Mouse (Mus musculus) cerebral cortex, adult 2 months (tissue): Measurements from ENCODE around the gene Slc29a1.

Source experiments
- WGBS: fragments of 180-500 bp; shearing (Covaris S2); methylation state at CpG from one replicate; pipeline ENCODE4 v1.1.7; 2018; 5-methylcytosine and 5-hydroxymethylcytosine counted together

Gene Slc29a1

DNA sequence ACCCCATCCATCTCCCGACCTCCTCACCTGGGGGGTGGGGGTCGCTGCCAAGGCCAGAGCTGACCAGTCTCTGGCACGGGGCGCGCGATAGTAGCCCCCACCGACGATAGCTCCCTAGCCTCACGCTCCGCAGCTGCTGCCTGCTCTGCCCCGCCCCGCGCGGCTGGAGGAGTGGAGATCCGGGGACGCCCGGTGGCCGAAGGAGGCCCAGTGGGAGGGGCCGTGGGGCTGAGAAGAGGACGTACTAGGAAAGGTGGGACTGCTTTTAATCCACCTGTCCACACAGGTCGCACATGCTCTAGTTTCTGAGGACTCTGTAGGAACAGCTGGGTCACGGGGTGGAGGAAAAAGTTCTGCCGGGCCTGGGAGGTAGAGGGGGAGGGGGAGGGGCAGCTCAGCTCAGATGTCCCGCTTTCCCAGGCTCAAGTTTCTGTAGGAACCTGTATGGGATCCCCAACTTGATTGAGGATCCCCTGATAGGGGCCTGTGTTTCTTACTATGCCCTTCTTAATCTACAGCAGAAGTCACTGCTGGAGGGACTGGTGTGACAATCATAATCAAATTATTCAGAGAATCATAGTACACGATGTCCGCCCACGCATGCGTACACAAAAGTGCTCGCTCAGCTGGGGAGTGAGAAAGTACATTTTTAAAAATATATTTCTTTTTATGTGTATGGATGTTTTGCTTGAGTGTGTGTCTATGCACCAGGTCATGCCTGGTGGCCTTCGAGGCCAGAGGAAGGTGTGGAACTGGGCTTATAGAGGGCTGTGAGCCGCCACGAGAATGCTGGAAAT, at the start of gene Slc29a1:
Gene Slc29a1 (minus strand): TSS at position 161 of the 797 bp plus-strand sequence.
- WGBS, result 23% methylated on average over 32 of the region's 32 CpGs

DNA sequence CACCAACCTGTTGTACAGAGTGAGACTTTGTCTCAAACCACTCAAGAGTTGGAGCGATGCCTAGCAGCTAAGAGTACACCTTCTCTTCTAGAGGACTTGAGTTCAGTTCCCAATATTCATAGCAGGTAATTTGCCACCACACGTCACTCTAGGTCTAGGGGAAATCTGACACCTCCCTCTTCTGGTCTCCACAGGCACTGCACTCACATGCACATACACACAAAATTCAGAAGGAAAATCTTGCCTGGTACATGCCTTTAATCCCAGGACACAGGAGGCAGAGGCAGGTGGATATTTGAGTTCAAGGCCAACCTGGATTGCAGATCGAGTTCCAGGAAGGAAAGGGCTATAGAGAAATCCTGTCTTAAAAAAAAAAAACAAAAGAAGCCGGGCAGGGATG, 44.8 kb upstream of the Slc29a1 start:
- 93% methylated on average over 4 of the region's 4 CpGs for WGBS

DNA sequence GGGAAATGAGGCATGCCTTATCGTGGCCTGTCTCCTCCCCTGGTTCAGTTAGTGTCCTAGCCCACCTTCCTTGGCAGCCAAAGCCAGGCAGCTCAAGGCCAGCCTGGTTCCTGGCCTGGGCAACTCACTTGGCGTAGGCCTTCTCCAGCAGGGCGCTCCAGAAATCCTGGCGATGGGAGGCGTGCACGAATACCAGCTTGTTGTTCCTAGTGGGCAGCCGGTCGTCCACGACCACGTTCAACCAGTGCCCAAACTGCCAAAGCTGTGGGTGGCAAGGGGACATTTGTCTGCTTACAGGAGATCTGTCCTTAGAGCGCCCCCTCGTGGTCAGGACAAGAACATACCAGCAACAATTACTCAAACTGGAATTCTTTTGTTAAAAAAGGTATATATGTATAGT, 43.3 kb upstream of the Slc29a1 start:
- 18% methylated on average over 12 of the region's 12 CpGs for WGBS

DNA sequence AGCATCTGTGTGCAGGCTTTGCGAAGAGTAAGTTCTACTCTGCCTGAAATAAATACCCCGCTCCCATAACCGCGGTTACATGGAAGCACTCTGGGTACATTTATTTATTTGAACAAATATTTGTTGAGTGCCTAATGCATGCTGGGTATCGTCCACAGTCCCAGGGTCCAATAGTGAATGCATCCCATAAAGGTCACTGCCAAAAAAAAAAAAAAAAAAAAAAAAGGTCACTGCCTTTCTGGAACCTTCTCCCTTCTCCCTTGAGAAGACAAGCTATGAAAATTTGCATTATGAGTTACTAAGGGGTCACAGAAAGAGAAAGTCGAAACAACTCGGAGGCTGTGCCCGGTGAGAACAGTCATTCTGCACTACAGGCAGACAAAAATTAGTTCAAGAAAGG, 42.6 kb upstream of the Slc29a1 start:
- WGBS, result 84% methylated on average over 8 of the region's 8 CpGs

DNA sequence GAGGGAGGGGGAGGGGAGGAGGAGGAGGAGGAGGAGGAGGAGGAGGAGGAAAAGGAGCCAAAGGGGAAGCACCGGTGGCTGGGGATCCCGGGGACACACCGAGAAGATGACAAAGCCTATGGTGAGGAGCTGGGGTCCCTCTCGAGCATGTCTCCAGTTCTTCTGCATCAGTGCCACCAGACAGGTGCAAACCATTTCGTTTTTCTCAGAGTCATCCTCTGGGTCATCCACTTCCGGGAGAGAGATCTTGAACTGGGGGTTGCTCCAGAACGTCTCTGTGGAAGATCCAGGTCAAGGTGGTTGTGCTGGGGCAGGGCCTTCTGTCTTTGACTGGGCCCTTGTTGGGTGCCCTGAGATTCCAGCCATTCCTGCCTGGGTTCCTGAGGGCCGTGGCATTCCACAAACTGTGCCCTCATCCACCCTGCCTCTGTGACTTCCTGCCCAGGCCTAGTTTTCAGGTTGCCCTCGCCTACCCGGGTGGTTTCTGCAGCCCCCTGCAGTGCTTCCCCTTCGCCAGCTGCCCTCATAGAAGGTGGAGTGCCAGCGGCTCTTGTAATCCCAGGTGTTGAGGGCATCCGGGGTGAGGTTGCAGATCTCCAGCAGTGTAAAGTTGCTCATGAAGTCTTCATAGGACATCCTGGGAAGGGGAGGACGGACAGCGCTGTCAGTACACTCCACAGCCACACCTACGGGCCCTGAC, 39.3 kb upstream of the Slc29a1 start:
- WGBS, result 88% methylated on average over 16 of the region's 16 CpGs

DNA sequence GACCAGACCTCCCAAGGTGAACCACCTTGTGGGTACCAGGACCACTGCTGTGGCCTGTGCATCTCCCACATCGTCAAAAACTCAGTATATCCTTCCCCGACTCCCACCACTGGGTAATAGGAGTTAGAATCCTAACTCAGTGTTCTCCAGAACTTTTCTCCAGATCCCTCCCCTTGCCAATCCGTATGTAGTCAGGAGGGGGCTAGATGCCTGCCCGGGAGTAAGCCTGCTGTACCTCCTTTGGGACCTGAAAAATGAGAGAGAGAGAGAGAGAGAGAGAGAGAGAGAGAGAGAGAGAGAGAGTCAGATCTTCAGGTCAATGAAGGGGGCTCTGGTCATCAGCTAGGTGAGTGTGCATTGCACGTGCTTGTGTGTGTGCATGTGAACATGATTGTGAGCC, 34.6 kb upstream of the Slc29a1 start:
- WGBS, result 85% methylated on average over 5 of the region's 5 CpGs

DNA sequence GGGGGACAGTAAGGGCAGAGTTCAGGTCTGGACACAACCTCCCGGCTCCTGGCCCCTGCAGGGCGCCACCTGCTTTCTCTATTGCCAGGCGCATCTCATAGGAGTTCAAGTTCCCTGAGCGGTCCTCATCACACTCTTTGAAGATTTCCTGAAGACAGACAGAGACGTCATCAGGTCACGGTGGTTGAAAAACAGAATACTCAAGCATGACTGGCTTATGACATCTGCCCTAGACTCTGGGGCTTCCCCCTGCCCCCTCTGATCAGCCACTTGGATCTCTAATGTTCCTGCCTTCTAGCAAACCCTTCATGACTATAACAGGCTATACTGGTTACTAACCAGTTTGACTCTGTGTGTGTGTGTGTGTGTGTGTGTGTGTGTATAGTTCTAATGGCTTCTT, 32.5 kb upstream of the Slc29a1 start:
- 91% methylated on average over 6 of the region's 6 CpGs for WGBS

DNA sequence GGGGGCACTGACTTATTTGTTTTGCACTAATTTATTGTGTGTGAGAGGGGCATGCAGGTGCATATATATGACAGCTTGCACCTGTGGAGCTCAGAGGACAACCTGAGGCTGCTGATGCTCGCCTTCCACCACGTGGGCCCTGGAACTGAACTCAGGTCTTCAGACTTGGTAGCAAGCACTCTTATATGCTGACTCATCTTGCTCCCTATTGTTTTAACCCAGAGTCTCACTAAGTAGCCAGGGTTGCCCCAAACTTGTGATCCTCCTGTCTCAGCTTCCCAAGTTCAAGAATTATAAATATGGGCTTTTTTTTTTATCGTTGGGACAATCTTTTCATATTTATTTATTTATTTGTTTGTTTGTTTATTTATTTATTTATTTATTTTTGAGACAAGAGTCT, 31.6 kb upstream of the Slc29a1 start:
- 75% methylated on average over 3 of the region's 3 CpGs for WGBS

DNA sequence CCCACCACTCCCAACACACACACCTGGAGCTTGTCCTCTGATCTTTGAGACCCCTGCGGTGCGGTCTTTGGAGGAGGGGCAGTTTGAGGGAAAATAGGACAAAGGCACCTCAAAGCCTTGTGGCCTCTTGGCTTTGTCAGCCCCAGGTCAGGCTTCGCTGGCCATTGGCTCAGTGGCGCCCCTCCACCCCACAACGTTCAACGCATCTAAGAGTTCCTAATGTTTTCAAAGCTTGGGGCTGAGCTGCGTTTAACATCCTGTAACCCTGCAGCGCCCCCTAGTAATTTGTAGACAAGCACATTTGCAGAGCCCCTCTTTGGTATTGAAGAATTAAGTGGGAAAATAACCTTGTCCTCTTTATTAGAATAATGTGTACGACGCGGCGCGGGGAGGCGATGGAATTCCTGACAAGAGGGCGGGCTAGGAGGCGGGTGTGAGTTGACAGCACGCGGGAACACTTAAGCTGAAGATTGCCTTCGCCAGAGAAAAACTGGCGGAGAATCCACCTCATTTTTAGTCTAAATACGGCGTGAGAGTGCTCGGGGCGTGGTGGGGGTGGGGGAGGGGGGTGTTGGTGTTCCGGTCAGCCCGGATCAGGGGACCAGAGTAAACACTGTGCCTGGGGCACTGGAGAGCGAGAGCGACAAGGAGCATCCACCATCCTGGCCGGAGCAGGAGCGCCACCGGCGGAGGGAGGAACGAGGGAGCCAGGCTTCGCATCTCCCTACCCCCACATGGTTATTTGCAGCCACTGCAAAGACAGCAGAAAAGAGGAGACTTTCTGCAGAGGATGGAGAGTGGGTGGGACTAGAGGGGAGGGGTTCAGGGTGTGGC, 30.7 kb upstream of the Slc29a1 start:
- WGBS, result 3% methylated on average over 34 of the region's 34 CpGs

DNA sequence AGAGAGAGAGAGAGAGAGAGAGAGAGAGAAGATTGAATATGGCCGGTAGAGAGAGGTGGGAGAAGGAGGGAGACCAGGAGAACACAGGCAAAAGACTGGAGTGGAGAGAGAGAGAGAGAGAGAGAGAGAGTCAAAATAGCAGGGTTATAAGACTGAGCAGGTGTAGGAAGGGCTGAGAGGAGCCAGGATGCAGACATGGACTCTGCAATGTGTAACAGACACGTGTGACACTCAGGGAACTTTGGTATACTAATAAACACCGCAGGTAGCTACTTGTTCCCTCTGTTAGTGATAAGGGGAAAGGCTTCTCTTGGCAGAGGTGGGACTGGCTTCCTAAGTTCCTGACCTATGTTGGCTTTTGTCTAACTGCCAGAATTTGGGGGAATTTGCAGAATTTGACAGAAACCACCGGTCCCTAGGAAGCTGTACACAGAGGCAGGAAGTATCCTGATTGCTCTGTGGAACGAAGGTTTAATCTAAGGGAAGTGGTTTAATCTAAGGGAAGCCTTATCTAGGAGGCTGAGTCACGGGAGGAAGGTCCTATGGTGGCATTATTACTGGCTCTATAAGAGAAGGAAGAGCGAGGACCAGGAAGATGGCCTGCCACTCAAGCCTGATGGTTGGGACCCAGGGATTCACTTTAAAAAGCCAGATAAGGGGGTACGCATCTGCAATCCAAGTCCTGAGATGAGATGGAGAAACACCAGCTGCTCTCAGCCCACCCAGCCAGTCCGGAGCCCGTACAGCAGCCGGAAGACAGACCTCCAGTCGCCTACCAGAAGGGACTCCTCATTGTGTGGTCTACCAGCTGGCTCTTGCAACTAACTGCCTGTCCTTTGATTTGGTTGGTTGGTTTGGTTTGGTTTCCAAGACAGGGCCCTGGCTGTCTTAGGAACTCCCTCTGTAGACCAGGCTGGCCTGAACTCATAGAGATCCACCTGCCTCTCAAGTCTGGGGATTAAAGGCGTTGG, 29.8 kb upstream of the Slc29a1 start:
- WGBS, result 61% methylated on average over 13 of the region's 13 CpGs

DNA sequence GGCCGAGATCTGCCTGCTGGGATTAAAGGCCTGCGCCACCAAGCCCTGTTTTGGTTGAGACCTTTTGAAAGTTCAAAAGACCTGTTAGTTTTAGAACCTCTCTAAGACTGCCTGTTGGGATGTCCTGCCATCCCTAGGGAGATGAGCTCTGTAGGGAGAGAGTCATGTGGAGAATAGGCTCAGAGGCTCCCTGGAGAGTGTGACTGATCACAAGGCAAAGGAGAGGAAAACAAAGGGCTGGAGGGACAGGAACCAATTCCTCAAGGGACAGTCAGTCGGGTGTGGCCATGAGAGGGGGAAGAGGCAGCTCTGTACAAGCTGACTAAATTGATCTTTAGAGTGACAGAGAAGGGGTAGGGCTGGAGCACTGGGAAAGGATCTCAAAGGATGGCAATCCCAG, 28.8 kb upstream of the Slc29a1 start:
- WGBS, result 65% methylated on average over 3 of the region's 3 CpGs

DNA sequence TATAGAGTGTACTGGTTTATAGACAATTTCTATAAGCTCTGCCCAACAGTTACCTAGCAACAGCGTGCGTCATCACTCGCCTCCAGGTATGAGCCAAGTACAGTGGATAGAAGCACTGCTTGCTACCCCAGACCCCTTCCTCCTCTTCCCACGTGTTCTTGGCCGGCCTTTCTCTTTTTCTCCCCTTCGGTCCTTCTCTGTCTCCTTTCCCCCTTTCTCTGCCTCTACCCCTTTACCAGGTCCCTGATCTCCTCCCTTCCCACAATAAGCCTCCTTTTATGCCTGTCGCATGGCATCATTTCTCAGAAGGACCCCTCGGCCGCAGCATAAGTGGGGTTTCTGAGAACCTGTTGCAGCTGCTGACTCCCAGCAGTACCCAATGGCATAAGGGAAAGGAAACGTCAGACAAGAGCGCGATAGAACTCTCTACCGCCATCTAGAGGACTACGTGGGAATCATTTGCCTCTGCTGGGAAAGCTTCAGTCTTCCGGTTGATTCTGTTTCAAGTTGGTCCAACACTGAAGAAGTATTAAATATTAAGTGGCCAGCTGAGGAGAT, 27.2 kb upstream of the Slc29a1 start:
- 17% methylated on average over 15 of the region's 15 CpGs for WGBS

DNA sequence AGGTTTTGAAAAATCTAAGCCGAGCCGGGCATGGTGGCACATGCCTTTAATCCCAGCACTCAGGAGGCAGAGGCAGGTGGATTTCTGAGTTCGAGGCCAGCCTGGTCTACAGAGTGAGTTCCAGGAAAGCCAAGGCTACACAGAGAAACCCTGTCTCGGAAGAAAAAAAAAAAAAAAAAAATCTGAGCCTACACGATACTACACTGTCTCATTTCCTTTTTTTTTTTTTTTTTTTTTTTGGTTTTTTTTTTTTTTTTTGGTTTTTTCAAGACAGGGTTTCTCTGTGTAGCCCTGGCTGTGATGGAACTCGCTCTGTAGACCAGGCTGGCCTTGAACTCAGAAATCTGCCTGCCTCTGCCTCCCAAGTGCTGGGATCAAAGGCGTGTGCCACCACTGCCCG, 24.0 kb upstream of the Slc29a1 start:
- 92% methylated on average over 8 of the region's 8 CpGs for WGBS

DNA sequence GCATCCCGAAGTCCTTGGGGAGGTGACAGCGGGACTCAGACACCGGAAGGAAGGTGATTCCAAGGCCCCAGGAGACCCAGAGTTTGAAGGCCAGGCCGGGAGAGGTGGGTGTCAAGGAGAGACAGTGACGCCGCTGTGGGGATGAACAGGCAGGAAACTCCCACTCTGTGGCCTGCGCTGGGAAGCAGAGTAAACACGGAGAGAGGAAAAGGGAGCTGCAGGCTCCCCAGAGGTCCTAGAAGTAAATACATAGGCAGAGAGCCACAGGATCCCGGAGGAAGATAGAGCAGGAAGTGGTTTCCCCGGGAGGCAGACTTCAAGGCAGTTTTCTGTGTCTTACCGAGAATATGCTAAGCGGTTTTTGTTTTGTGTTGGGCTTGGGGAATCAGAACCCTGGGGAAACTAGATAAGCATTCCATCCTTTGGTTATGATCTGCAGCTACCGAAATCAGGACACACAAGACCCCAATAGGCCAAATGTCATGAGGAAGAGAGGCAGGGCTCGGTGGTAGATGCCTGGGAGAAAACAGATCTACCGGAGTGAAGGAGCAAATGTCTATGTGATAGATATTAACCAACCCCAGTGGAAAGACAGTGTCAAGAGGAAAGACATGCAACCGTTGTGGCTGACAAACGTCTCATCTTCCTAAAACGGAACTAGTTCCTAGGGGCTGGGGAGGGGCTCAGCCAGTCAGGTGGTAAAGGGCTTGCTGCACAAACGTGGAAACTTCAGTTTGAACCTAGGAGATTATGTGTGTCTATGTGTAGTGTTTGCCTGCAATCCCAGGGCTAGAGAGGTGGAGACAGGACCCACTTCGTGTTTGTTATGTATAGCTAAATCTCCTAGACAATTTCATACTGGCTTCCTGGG, 20.2 kb upstream of the Slc29a1 start:
- 54% methylated on average over 20 of the region's 20 CpGs for WGBS

DNA sequence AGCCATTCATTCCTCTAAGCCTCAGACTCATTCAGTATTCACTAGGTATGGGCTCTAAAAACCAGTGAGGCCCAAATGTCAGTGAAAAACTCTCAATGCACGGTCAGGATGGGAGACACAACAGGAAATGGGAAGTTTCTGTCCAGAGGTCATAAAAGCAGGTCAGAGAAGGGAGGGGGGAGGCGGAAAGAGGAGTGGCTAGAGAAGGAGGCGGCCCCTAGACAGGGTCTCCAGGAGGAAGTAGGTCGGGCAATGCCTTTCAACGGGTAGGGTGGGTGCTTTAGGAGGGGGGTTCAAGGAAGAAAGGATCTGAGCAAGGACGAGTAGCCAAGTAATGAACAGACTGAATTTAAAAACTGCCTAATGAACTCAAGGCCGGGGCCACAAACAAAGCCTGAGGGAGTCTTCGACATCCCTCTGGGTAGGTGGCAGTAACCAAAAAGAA, 19.6 kb upstream of the Slc29a1 start:
- WGBS, result 45% methylated on average over 8 of the region's 8 CpGs

DNA sequence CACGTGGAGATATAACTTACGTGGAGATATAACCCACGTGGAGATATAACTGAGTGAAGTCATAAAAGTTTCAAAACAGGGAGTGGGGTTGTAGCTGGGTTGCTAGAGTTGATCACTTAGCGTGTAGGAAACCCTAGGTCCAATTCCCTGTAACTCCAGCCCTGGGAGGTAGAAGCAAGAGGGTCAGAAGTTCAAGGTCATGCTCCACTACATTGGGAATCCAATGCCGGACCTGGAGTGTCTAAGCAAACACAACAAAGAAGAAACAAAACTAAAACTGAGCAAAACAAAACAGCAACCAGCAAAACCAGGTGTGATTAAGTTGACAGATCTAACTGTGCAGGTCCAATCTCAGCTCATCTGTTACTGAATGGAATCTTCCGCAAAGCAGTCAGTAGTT, 18.2 kb upstream of the Slc29a1 start:
- WGBS, result 97% methylated on average over 6 of the region's 6 CpGs

DNA sequence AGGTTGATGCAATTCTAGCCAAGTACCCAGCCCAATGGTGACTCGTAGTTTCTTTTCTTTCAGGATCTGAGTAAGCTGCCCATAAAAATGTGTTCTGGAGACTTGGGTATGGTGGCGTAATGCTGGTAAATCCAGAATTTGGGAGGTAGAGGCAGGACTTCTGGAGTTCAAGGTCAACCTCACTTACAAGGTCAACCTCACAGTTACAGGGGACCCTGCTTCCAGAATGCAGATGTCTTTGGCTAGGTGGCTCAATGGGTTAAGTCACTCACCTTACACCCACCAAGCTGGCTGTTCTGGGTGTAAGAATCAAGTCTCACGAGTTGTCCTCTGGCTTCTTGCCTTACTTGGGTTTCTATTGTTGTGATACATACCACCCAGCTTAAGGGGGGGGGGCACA, 17.3 kb upstream of the Slc29a1 start:
- 72% methylated on average over 3 of the region's 3 CpGs for WGBS

DNA sequence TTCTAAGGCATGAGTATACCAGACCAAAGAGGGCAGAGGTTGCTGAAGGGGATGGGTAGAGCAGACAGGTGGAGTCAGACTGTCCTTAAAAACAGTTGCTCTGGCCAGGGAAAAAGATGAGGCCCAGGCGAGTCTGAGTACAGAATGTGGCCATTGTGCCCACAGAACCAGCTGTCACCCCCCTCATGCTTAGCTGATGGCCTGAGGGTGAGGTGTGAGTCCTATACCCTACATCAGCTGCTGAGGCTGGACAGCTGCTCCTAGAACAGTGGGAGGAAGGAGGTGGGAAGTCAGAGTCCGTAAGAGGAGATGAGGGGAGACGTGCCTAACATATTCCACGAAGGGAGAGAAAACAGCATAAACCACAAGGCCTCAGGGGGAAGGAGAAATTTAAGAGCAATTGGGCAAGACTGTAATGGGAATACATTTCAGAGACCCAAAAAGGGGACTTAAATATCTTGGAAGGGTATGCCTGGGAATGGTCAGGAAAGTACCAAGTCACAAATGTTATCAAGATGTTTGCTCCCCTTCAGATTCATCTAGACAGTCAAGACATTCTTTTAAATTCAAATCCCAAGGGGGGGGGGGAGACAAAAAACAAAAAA, 16.7 kb upstream of the Slc29a1 start:
- 62% methylated on average over 4 of the region's 4 CpGs for WGBS

DNA sequence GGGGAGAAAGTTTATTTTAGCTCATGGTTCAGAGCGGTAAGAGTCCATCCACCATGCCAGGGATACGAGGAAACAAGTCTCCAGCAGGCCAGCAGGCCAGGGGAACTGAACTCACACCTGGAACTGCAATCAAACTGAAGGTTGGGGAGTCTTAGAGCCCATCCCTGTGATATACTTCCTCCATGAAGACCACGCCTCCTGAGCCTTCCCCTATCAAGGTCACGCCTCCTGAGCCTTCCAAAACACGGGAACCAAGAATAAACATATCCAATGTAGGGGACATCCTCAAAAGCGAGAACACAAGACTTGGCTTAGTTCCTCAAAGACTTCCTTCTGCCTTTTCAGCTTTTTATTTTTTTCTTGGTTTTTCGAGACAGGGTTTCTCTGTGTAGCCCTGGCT, 13.5 kb upstream of the Slc29a1 start:
- WGBS, result 92% methylated on average over 7 of the region's 7 CpGs
